Mouse (Mus musculus) midbrain, postnatal 0 days (tissue): ENCODE measurements around the gene Cc2d1b. TPM values are rescaled to one million over a fixed set of nuclear protein-coding genes. Genes with fewer than 3 reads are reported as not detected.

ENCODE experiments used
- ATAC-seq: fragments of 200-750 bp; cut with Nextera tagmentation; 2 replicates; pipeline ENCODE4 v1.8.0; 2017; ENCODE audit warnings: moderate number of reproducible peaks, mild to moderate bottlenecking, moderate TSS enrichment, moderate library complexity; ENCODE audit not compliant: low FRiP score
- DNase-seq: peaks from one replicate; pipeline ENCODE4 v3.0.0-alpha.2; 2015; ENCODE audit warnings: low spot score
- H3K27ac ChIP-seq: fragments of 300-500 bp; sonication (generic); 2 replicates; pipeline ENCODE4 v1.5.1; 2014; ENCODE audit warnings: low read depth, mild to moderate bottlenecking, low read length, mixed read lengths
- H3K27me3 ChIP-seq: fragments of 300-500 bp; sonication (generic); 2 replicates; pipeline ENCODE4 v1.6.1; 2014; ENCODE audit warnings: low read length, control low read depth, mixed read lengths; ENCODE audit not compliant: insufficient read depth
- H3K36me3 ChIP-seq: fragments of 300-500 bp; sonication (generic); 2 replicates; pipeline ENCODE4 v1.6.1; 2014; ENCODE audit warnings: low read length, control low read depth, mixed read lengths; ENCODE audit not compliant: insufficient read depth
- H3K4me1 ChIP-seq: fragments of 300-500 bp; sonication (generic); 2 replicates; pipeline ENCODE4 v1.6.1; 2014; ENCODE audit warnings: mild to moderate bottlenecking, control low read depth, antibody characterized with exemption, low read length, mixed read lengths; ENCODE audit not compliant: insufficient read depth
- H3K4me2 ChIP-seq: fragments of 300-500 bp; sonication (generic); 2 replicates; pipeline ENCODE4 v1.6.1; 2014; ENCODE audit warnings: low read depth, mild to moderate bottlenecking, low read length, mixed read lengths; ENCODE audit not compliant: poor library complexity, severe bottlenecking
- H3K4me3 ChIP-seq: fragments of 300-500 bp; sonication (generic); 2 replicates; pipeline ENCODE4 v1.5.1; 2014; ENCODE audit warnings: low read depth, mild to moderate bottlenecking, low read length, moderate library complexity
- H3K9ac ChIP-seq: fragments of 300-500 bp; sonication (generic); replicated peaks from 2 replicates; pipeline ENCODE4 v1.6.1; 2014; ENCODE audit warnings: mild to moderate bottlenecking, low read length, moderate library complexity, mixed read lengths; ENCODE audit not compliant: poor library complexity, severe bottlenecking
- H3K9me3 ChIP-seq: fragments of 300-500 bp; sonication (generic); 2 replicates; pipeline ENCODE4 v1.6.1; 2016; ENCODE audit warnings: low read length, control low read depth
- CTCF ChIP-seq: IDR thresholded peaks from 2 replicates; pipeline ENCODE4 v1.5.1; 2016; ENCODE audit warnings: antibody characterized with exemption, mild to moderate bottlenecking
- WGBS: fragments of 180-500 bp; shearing (Covaris S2); extraction: QIAGEN DNeasy Blood & Tissue Kit; methylation state at CpG from one replicate; pipeline ENCODE4 v1.1.7; 2014; 5-methylcytosine and 5-hydroxymethylcytosine counted together
- polyA plus RNA-seq: library from polyadenylated mRNA; unstranded; fragments of >200 nt; fragmentation: Nextera tagmentation; extraction: Ambion mirVana; gene quantifications from 2 replicates; pipeline ENCODE4 v1.2.1, GENCODE M21; 2015
- total RNA-seq: library from RNA; depleted of rRNA; stranded (reverse); fragments of >200 nt; gene quantifications from 2 replicates; pipeline ENCODE4 v1.2.3, GENCODE M21; 2014; rRNA removed

Gene Cc2d1b
- total and polyA plus RNA-seq, 2 experiments from 2014 or later, result 20.2 to 36.1 TPM

DNA sequence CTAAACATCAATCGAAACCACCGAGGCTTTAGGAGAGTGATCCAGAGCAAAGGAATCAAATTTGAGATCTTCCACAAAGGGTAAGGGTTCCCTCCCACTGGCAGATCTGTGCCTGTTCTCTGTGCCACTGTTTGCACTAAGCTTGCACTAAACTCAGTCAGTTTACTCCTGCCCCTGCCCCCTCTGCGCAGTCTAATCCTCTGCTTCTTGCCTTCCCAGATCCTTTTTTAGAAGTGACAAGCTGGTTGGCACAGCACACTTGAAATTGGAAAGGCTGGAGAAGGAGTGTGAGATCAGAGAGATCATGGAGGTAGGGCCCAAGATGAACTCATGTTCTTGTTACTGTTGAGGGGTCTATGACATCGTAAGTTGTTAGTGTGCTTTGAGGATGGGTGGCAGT lies 11.9 kb downstream of the Cc2d1b start:
- 95% methylated on average over 4 of the region's 4 CpGs for WGBS
- no peak overlapping the region for H3K4me2 ChIP-seq
- no peak for TF ChIP-seq CTCF
- DNase-seq (no peak), ATAC-seq (no peak)
- H3K27ac ChIP-seq, result no peak overlapping the region
- no peaks in the 10 kb centered on the region for H3K4me1 ChIP-seq
- no peaks in the 10 kb centered on the region for H3K27me3 ChIP-seq
- no peaks in the 10 kb centered on the region for H3K9me3 ChIP-seq
- H3K36me3 ChIP-seq, result peaks cover 76% of the 10 kb centered on the region
- H3K4me3 ChIP-seq, result no peak overlapping the region
- H3K9ac ChIP-seq, result no peak overlapping the region

DNA sequence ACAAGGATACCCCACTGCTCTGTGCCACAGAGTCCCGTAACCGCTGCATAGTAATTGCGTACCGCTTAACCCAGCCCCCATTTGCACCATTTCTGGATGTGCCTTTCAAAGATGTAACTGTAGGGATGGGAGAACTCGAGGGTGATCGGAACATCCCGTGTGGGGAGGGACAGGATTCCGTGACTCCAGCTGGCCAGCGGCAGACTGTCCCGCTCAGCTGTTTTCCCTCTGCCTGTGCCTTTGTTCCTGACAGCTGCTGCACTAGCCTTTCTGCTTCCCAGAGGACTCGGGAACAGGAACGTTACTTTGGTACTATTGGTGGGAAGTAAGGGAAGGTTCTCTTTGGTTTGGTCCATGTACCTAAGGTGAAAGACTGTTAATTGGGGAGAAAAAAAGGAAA lies 14.0 kb downstream of the Cc2d1b start:
- WGBS, result 70% methylated on average over 12 of the region's 12 CpGs

DNA sequence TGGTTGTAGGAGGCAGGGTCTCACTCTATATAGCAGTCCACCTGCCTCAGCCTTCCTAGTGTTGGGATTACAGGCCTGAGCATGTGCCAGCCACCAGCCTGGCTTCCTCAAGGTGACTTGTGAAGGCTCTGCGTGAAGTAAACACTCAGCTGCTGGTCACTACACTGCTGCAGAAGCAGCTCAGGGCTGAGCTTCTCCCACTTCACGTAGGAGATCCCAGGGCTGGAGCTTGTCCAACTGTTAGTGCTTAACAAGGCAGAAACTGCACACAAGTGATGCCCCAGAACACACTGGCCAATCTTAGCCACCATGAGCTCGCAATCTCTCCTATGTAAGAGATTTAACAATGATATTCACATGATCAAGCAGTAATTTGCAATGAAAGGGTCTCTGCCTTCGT lies 15.0 kb downstream of the Cc2d1b start:
- no peak overlapping the region for H3K9ac ChIP-seq
- no peaks in the 10 kb centered on the region for H3K9me3 ChIP-seq
- H3K36me3 ChIP-seq, result peaks cover 60% of the 10 kb centered on the region
- no peaks in the 10 kb centered on the region for H3K4me1 ChIP-seq
- DNase-seq (peak; percentile 58), ATAC-seq (no peak)
- no peaks in the 10 kb centered on the region for H3K27me3 ChIP-seq
- H3K4me2 ChIP-seq, result no peak overlapping the region
- no peak for TF ChIP-seq CTCF
- H3K4me3 ChIP-seq, result no peak overlapping the region
- WGBS, result 65% methylated on average over 4 of the region's 4 CpGs
- H3K27ac ChIP-seq, result no peak overlapping the region

More for the DNA sequence above, 14.0 kb downstream of the Cc2d1b start:
- H3K9me3 ChIP-seq, result no peaks in the 10 kb centered on the region
- no peak overlapping the region for H3K9ac ChIP-seq
- no peak overlapping the region for H3K4me3 ChIP-seq
- TF ChIP-seq CTCF, result no peak
- H3K27ac ChIP-seq, result no peak overlapping the region
- ATAC-seq, result no peak
- DNase-seq, result no peak
- H3K36me3 ChIP-seq, result peaks cover 60% of the 10 kb centered on the region
- H3K27me3 ChIP-seq, result no peaks in the 10 kb centered on the region
- H3K4me1 ChIP-seq, result no peaks in the 10 kb centered on the region
- no peak overlapping the region for H3K4me2 ChIP-seq

DNA sequence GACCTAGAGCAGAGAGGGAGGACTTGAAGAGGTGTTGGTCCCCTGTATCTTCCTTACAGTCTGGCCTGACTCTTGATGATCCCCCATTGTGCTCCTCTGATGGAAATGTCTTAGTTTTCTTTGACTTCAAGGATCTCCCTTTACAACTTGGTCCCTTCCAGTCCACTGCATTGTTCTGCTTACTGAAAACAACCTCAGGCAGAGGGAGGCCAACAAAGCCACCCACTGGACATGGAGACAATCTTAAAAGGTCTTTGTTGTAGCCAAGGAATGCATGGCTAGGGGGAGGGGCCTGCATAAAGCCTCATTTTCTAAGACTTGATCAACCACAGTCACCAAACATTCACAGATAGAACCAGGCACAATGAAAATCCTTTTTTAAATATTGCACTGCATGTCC lies 15.4 kb downstream of the Cc2d1b start:
- Histone ChIP-seq H3K9ac (no peak overlapping the region), H3K4me2 (no peak overlapping the region), H3K36me3 (peaks cover 56% of the 10 kb centered on the region), H3K4me1 (no peaks in the 10 kb centered on the region), H3K27me3 (no peaks in the 10 kb centered on the region), H3K27ac (no peak overlapping the region), H3K4me3 (no peak overlapping the region), H3K9me3 (no peaks in the 10 kb centered on the region)
- no peak for TF ChIP-seq CTCF
- ATAC-seq (no peak), DNase-seq (no peak)

DNA sequence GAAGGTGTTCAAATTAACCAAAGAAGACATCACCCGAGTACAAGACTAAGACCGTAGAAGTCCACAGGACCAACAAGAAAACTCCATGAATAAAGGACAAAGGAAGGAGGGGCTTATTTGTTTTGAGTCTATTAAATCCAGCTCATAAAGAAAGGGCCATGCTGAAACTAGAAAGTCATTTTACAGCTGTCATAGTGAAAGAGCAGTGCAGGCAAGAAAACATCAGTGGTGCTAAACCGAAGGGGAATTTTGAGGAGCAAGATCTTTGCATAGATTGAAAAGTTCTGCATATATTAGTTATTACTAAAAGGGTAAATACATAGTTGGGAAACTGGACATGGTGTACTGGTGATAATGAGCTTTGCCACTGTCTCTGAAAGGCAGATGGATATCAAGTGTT lies 18.0 kb downstream of the Cc2d1b start:
- ATAC-seq (no peak), DNase-seq (no peak)
- H3K9me3 ChIP-seq, result no peaks in the 10 kb centered on the region
- H3K4me1 ChIP-seq, result no peaks in the 10 kb centered on the region
- 83% methylated on average over 3 of the region's 3 CpGs for WGBS
- peaks cover 48% of the 10 kb centered on the region for H3K36me3 ChIP-seq
- no peaks in the 10 kb centered on the region for H3K27me3 ChIP-seq
- TF ChIP-seq CTCF, result no peak
- H3K4me3 ChIP-seq, result no peak overlapping the region
- H3K9ac ChIP-seq, result no peak overlapping the region
- no peak overlapping the region for H3K4me2 ChIP-seq
- no peak overlapping the region for H3K27ac ChIP-seq

DNA sequence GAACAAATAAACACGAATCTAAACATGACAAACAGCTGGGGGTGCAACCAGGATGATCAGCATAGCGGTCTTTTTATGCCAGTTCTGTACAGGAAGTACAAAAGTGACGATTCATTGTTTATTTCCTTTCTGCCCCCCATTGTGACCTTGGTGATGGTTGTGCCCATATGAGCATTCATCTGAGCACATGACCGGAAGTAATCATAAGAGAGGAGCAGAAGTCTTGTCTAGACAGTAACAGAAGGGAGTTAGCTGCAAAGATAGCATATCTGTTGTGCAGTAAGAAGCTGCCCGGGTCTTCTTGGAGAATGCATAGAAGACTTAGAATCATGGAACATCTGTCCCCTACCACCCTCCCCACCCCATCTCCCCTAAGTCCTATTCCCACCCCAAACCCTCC lies 19.0 kb downstream of the Cc2d1b start:
- H3K27ac ChIP-seq, result no peak overlapping the region
- DNase-seq, result no peak
- no peak overlapping the region for H3K4me3 ChIP-seq
- H3K36me3 ChIP-seq, result peaks cover 41% of the 10 kb centered on the region
- 85% methylated on average over 5 of the region's 5 CpGs for WGBS
- H3K9ac ChIP-seq, result no peak overlapping the region
- no peaks in the 10 kb centered on the region for H3K9me3 ChIP-seq
- no peak for TF ChIP-seq CTCF
- H3K4me1 ChIP-seq, result no peaks in the 10 kb centered on the region
- H3K27me3 ChIP-seq, result no peaks in the 10 kb centered on the region
- no peak for ATAC-seq
- H3K4me2 ChIP-seq, result no peak overlapping the region

DNA sequence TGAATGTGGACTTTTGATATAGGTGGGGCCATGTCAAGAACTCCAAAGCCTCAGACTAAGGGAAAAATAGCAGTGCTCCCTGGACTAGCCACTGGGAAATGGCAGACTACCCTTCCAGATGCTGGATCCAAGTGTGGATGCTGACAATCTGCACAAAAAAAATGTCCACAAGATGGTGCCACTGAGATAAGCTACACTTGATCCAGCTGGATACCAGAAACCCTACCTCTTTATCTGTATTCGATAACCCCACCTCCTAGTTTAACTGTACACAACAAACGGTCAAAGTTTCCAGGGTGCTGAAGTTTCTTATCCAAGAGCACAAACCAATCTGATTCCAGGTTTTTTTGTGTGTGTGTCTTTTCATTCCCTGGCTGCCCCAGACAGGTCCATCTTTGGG lies 44.7 kb downstream of the Cc2d1b start:
- H3K4me1 ChIP-seq, result no peaks in the 10 kb centered on the region
- H3K36me3 ChIP-seq, result peaks cover 15% of the 10 kb centered on the region; the same call in 1 of the 2 replicates
- no peaks in the 10 kb centered on the region for H3K27me3 ChIP-seq
- no peak overlapping the region for H3K9ac ChIP-seq
- H3K4me3 ChIP-seq, result no peak overlapping the region
- WGBS, result 72% methylated on average over 2 of the region's 2 CpGs
- H3K4me2 ChIP-seq, result no peak overlapping the region
- ATAC-seq (no peak), DNase-seq (peak; percentile 28)
- TF ChIP-seq CTCF, result peak; percentile 68
- no peaks in the 10 kb centered on the region for H3K9me3 ChIP-seq
- no peak overlapping the region for H3K27ac ChIP-seq

Other genes with a start within 250 kb of the Cc2d1b start
- 0.49 and 5.5 TPM in 2 replicates for gene Shisal2a, start 236.6 kb upstream of the Cc2d1b start, total RNA-seq
- gene Shisal2a, start 236.6 kb upstream of the Cc2d1b start, polyA plus RNA-seq, result 12.6 and 15.5 TPM in 2 replicates
- gene Gpx7, start 213.0 kb upstream of the Cc2d1b start, total RNA-seq, result 27.7 and 52.2 TPM in 2 replicates
- gene Gpx7, start 213.0 kb upstream of the Cc2d1b start, polyA plus RNA-seq, result 35.1 and 37.5 TPM in 2 replicates
- gene Tut4, start 160.5 kb upstream of the Cc2d1b start, total RNA-seq, result 52.2 and 96.4 TPM in 2 replicates
- 36.4 and 45.7 TPM in 2 replicates for gene Tut4, start 160.5 kb upstream of the Cc2d1b start, polyA plus RNA-seq
- gene Prpf38a, start 40.6 kb upstream of the Cc2d1b start, total RNA-seq, result 33.7 and 42.6 TPM in 2 replicates
- 57.4 and 60.9 TPM in 2 replicates for gene Prpf38a, start 40.6 kb upstream of the Cc2d1b start, polyA plus RNA-seq
- 0.14 and 0.27 TPM in 2 replicates for gene Orc1, start 40.5 kb upstream of the Cc2d1b start, total RNA-seq
- gene Orc1, start 40.5 kb upstream of the Cc2d1b start, polyA plus RNA-seq, result 0.23 and 0.78 TPM in 2 replicates
- gene 3110021N24Rik, start 99.7 kb downstream of the Cc2d1b start, total RNA-seq, result 0.16 and 0.38 TPM in 2 replicates
- 1.1 and 2.5 TPM in 2 replicates for gene 3110021N24Rik, start 99.7 kb downstream of the Cc2d1b start, polyA plus RNA-seq
- gene Zfyve9, start 160.9 kb downstream of the Cc2d1b start, total RNA-seq, result 29.9 and 36.0 TPM in 2 replicates
- 7.2 and 9.1 TPM in 2 replicates for gene Zfyve9, start 160.9 kb downstream of the Cc2d1b start, polyA plus RNA-seq
- gene Btf3l4, start 213.7 kb downstream of the Cc2d1b start, total RNA-seq, result 101 and 137 TPM in 2 replicates
- gene Btf3l4, start 213.7 kb downstream of the Cc2d1b start, polyA plus RNA-seq, result 156 and 164 TPM in 2 replicates
- 36.1 and 48.5 TPM in 2 replicates for gene Txndc12, start 214.7 kb downstream of the Cc2d1b start, total RNA-seq
- 59.7 and 61.0 TPM in 2 replicates for gene Txndc12, start 214.7 kb downstream of the Cc2d1b start, polyA plus RNA-seq
- gene Kti12, start 227.8 kb downstream of the Cc2d1b start, total RNA-seq, result 24.0 and 34.4 TPM in 2 replicates
- gene Kti12, start 227.8 kb downstream of the Cc2d1b start, polyA plus RNA-seq, result 21.2 and 22.3 TPM in 2 replicates
- 1.3 TPM in 1 of 2 replicates, not detected in the other for gene A730015C16Rik, start 228.7 kb downstream of the Cc2d1b start, total RNA-seq
- gene A730015C16Rik, start 228.7 kb downstream of the Cc2d1b start, polyA plus RNA-seq, result 0.83 and 1.1 TPM in 2 replicates